In genomic region chr6:84078172-84078571, GRCm38 (mm10) we compare ENCODE assay signal across 10 mouse cellular contexts.
DNase-seq lines count a peak whose midpoint lies in the region; ATAC-seq and TF ChIP-seq lines count a peak whose summit lies in the region.
"Had no signal": no experiment of that assay in that cellular context is flagged by ENCODE, and none has a peak within 500 bp of the region (broad histone marks: within the 10 kb centered on the region; RNA-seq: fewer than 3 reads in every experiment).

No protein-coding gene starts in this region.

- H3K4me3 ChIP-seq in forebrain, postnatal 0 days (ENCODE audit: low read depth, low read length), result no peak overlapping the region
- no peak overlapping the region for H3K4me3 ChIP-seq in forebrain, embryonic 16.5 days (replicated peaks; ENCODE audit: low read length)
- H3K4me3 ChIP-seq in liver, postnatal 0 days (ENCODE audit: low read depth, low read length), result no peak overlapping the region
- no peak overlapping the region for H3K4me3 ChIP-seq in limb, embryonic 15.5 days
- H3K4me3 ChIP-seq: forebrain, embryonic 12.5 days had no signal

- no peaks in the 10 kb centered on the region for H3K4me1 ChIP-seq in forebrain, postnatal 0 days (ENCODE audit: insufficient read depth)
- H3K4me1 ChIP-seq in forebrain, embryonic 16.5 days (replicated peaks; ENCODE audit: control insufficient read depth, insufficient read depth, low read length), result no peaks in the 10 kb centered on the region
- no peaks in the 10 kb centered on the region for H3K4me1 ChIP-seq in liver, postnatal 0 days (ENCODE audit: insufficient read depth)
- no peaks in the 10 kb centered on the region for H3K4me1 ChIP-seq in limb, embryonic 15.5 days
- H3K4me1 ChIP-seq: forebrain, embryonic 12.5 days had no signal

- 64% methylated on average over 1 of the region's 1 CpGs for WGBS in forebrain, postnatal 0 days
- 54% methylated on average over 1 of the region's 1 CpGs for whole genome bisulfite sequencing in forebrain, embryonic 16.5 days
- 58% methylated on average over 1 of the region's 1 CpGs for WGBS in liver, postnatal 0 days (ENCODE audit: insufficient replicate concordance)
- WGBS in limb, embryonic 15.5 days, result 42% methylated on average over 1 of the region's 1 CpGs

- DNase-seq in forebrain, postnatal 0 days, result peak; percentile 27
- DNase-seq in liver, postnatal 0 days, result no peak
- DNase-seq in liver (no peak), R1 (ENCODE audit: low read depth, low spot score) (peak; percentile 69)
- DNase-seq in yolk sac, embryonic 10.5 days (ENCODE audit: low spot score), result no peak
- DNase-seq in left cerebral cortex, postnatal 14 days (ENCODE audit: low spot score in 2 of 2), result no peak

- no peaks in the 10 kb centered on the region for H3K27me3 ChIP-seq in forebrain, postnatal 0 days (ENCODE audit: insufficient read depth, low read length)
- no peaks in the 10 kb centered on the region for H3K27me3 ChIP-seq in forebrain, embryonic 16.5 days (replicated peaks; ENCODE audit: control insufficient read depth, insufficient read depth, low read length)
- H3K27me3 ChIP-seq in liver, postnatal 0 days (ENCODE audit: insufficient read depth, low read length), result no peaks in the 10 kb centered on the region
- H3K27me3 ChIP-seq in limb, embryonic 15.5 days, result no peaks in the 10 kb centered on the region
- H3K27me3 ChIP-seq: forebrain, embryonic 12.5 days had no signal

- ATAC-seq in forebrain, postnatal 0 days, result 0 out of 2 replicates have a peak, but pooled peaks have one; percentile 36
- ATAC-seq in forebrain, embryonic 16.5 days, result no peak
- no peak for ATAC-seq in liver, postnatal 0 days
- peak; percentile 63 for ATAC-seq in limb, embryonic 15.5 days (ENCODE audit: insufficient number of reproducible peaks, low FRiP score, low TSS enrichment, low read depth)

- no peak overlapping the region for H3K27ac ChIP-seq in forebrain, postnatal 0 days (ENCODE audit: low read depth, low read length)
- no peak overlapping the region for H3K27ac ChIP-seq in forebrain, embryonic 16.5 days (ENCODE audit: low read length)
- no peak overlapping the region for H3K27ac ChIP-seq in liver, postnatal 0 days (ENCODE audit: low read depth)
- H3K27ac ChIP-seq in limb, embryonic 15.5 days, result no peak overlapping the region
- H3K27ac ChIP-seq: forebrain, embryonic 12.5 days had no signal

- H3K36me3 ChIP-seq in forebrain, postnatal 0 days (ENCODE audit: insufficient read depth), result no peaks in the 10 kb centered on the region
- no peaks in the 10 kb centered on the region for H3K36me3 ChIP-seq in forebrain, embryonic 16.5 days (ENCODE audit: control insufficient read depth, insufficient read depth)
- H3K36me3 ChIP-seq in liver, postnatal 0 days (replicated peaks; ENCODE audit: insufficient read depth, low read length), result 0 out of 2 replicates have a peak, but pooled peaks cover 2% of the 10 kb centered on the region
- no peaks in the 10 kb centered on the region for H3K36me3 ChIP-seq in limb, embryonic 15.5 days
- H3K36me3 ChIP-seq: forebrain, embryonic 12.5 days; G1E had no signal

- no peak for TF ChIP-seq EP300 in liver, postnatal 0 days (IDR thresholded peaks at IDR 0.05; ENCODE audit: low read depth)

- H3K9ac ChIP-seq in forebrain, postnatal 0 days, result no peak overlapping the region
- H3K9ac ChIP-seq in forebrain, embryonic 16.5 days (replicated peaks; ENCODE audit: low read depth, low read length), result no peak overlapping the region
- H3K9ac ChIP-seq in liver, postnatal 0 days (replicated peaks), result no peak overlapping the region
- no peak overlapping the region for H3K9ac ChIP-seq in limb, embryonic 15.5 days
- H3K9ac ChIP-seq: forebrain, embryonic 12.5 days had no signal

- peak; percentile 57 for TF ChIP-seq CTCF in forebrain, postnatal 0 days (IDR thresholded peaks at IDR 0.05; ENCODE audit: low read depth)
- peak; percentile 45 for TF ChIP-seq CTCF in liver, postnatal 0 days (IDR thresholded peaks at IDR 0.05; ENCODE audit: low read depth)

- no peak overlapping the region for H3K4me2 ChIP-seq in forebrain, postnatal 0 days (ENCODE audit: low read depth)
- no peak overlapping the region for H3K4me2 ChIP-seq in forebrain, embryonic 16.5 days (ENCODE audit: low read length)
- H3K4me2 ChIP-seq in liver, postnatal 0 days (ENCODE audit: low read depth, low read length), result no peak overlapping the region
- no peak overlapping the region for H3K4me2 ChIP-seq in limb, embryonic 15.5 days
- H3K4me2 ChIP-seq: forebrain, embryonic 12.5 days had no signal

- intact Hi-C loops in left cerebral cortex, postnatal 14 days (cut with DNase I), result no loop called here

- H3K9me3 ChIP-seq in forebrain, postnatal 0 days (ENCODE audit: low read length), result no peaks in the 10 kb centered on the region
- H3K9me3 ChIP-seq in forebrain, embryonic 16.5 days (ENCODE audit: control insufficient read depth, low read length), result no peaks in the 10 kb centered on the region
- no peaks in the 10 kb centered on the region for H3K9me3 ChIP-seq in liver, postnatal 0 days (ENCODE audit: low read length)
- H3K9me3 ChIP-seq in limb, embryonic 15.5 days, result no peaks in the 10 kb centered on the region
- H3K9me3 ChIP-seq: forebrain, embryonic 12.5 days; G1E had no signal

Comparison
In these comparisons a context has a peak if more than half of its experiments do, and no peak if none do; other contexts are left out.
1. ATAC-seq: peak in forebrain, postnatal 0 days (single experiment) and limb, embryonic 15.5 days (single experiment); none in forebrain, embryonic 16.5 days (single experiment) and liver, postnatal 0 days (single experiment).
2. DNase-seq: peak in forebrain, postnatal 0 days (single experiment) and R1 (single experiment); none in liver, postnatal 0 days (single experiment), liver (single experiment), yolk sac, embryonic 10.5 days (single experiment) and left cerebral cortex, postnatal 14 days (0 of 2).